Mouse (Mus musculus): Measurements from ENCODE around the gene Otulin.

The Otulin gene

GRCm38 (mm10) chr15:27498078-27498477, 132.4 kb downstream of the Otulin start:
- DNase-seq, result no peak

DNA sequence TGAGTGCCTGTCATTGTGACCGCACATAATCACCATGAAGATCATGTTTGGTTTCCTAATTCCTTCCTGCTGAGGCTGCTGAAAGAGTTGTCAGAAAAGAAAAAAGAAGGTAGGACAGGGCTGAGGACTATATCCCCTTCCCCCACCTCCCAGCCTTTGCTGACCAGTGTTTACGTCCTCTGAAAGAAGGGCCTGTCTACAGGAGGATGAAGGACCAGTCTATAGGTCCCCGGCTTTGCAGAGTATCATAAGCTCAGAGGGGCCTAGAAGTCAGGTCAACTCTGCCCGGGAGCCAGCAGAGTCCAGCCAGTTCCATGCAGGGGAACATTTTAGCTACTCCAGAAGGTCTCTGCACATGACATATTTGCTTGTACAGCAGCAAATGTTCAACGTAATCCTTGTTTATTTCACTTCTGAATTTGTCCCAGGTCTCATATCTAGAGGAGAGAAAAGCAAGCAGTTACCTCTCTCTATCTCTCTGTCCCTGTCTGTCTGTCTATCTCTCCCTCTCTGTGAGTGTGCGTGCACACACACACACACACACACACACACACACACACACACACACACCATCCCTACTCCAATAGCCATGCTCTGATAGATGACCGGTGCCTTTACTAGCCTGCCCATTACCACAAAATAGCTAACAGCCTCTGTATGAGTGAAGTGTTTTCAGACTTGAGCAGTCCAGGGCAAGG, 133.0 kb downstream of the Otulin start:
- DNase-seq, result no peak

- DNase-seq, result peak; percentile 23
These were observed 133.7 kb downstream of the Otulin start for GRCm38 (mm10) chr15:27496596-27497299.

GRCm38 (mm10) chr15:27495981-27496401, 134.5 kb downstream of the Otulin start:
- peak; percentile 63 for DNase-seq

GRCm38 (mm10) chr15:27493516-27493915, 137.0 kb downstream of the Otulin start:
- peak; percentile 32 for DNase-seq

DNA sequence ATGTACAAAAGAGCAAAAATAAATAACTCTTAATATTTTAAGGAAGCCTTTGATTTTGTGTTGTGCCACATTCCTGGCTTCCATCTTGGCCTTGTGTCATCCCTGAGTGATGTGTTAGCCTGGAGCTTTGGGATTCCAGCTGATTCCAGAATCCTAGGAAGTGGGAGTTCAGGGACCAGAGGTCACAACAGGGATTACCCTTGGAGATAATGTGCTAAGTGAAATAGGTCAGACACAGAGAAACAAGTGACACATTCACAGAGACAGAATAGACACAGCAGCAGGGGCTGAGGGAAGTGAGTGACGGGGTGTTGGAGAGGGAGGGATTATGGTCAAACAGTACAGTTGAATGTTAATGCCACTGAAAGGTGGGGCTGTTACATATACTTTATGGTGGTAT, 137.8 kb downstream of the Otulin start:
- DNase-seq, result peak; percentile 51

All from retina, postnatal 1 day (tissue).